Mouse (Mus musculus) C3H10T1/2 (cell line): ENCODE measurements around the gene Gaa. TPM values are rescaled to one million over a fixed set of nuclear protein-coding genes. Genes with fewer than 3 reads are reported as not detected.

ENCODE experiments used
- polyA plus RNA-seq, 2 experiments: library from polyadenylated mRNA; unstranded; fragments of >200 nt; fragmentation: generic; extraction: Trizol; gene quantifications; one replicate each; pipeline ENCODE4 v1.2.1; 2012; ENCODE audit warnings: missing spikeins in 2 of 2

Gene Gaa
- polyA plus RNA-seq, result 100 to 1,000 TPM in 1 of 2 experiments, 10 to 100 TPM in 1; 27.1 to 143 TPM

DNA sequence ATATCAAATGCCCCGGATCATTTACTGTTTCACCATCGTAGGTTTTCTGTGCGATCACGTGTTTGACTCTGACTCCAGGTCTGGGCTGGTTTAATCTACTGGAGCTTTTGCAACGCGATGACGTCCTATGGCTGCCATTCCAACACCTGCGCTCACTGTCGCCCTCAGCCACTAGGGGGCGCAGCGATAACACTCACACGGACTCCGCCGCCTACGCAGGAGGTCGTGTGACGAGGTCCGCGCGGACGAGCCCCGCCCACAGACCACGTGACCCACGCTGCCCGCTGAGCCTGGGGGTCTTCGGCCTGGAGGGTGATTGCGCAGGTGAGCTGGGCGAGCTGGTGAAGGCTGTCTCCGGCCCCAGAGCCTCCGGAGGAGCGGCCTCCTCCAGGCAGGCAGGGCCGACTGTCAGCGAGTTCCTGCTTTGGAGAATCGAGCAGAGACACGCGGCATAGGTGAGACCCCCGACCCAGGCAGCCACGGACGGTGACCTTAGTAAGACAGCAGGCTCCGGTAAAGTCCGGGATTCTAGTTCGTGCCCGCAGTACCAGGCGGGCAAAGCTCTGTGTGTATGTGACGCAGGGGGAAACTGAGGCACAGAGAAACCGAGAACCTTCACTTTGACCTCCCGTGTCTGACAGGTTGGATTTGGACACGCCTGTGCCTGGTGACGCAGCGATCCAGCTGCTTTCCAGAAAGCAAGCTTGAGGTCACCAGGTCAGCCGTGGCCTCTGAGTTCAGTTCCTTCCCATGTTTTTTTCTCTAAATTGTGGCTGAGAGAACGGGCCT is at the start of gene Gaa:
Gaa (plus strand) TSS at position 120 of the 789 bp plus-strand sequence.

DNA sequence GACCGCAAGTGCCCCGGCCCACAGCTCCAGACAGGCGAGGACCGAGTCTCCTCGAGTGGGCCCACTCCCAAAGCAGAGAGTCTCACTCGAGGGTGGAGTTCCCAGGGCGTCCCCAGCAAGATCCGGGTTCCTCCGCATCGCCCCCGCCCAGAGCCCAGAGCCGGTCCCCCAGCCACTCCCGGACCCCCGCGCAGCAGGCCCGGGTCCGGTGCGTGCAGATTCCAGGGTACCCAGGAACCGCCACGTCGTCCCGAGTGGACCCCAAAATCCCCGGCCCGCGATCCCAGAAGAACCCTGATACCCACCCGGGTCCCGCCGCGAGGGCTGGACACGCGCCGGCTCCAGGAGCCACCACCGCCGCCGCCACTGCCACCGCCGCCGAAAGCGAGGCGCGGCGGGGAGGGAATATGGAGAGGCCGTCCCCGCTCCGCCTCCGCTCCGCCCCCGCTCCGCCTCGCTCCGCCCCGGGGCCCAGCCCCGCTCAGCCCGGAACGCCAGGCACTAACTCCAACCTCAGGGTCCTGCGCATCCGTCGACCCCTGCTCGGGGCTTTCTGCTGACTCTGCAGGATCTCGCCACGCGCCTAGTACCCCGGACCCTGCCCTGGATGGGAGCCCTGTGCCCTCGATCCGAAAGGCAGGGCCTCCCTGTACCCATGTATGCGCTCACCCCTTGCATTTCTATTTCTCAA is 39.5 kb upstream of the Gaa start, which contains the start of the genes Tbc1d16 and Ccdc40:
Tbc1d16 (minus strand) TSS at position 409 of the 691 bp plus-strand sequence.
Ccdc40 (plus strand) TSS at position 482 of the 691 bp plus-strand sequence.

DNA sequence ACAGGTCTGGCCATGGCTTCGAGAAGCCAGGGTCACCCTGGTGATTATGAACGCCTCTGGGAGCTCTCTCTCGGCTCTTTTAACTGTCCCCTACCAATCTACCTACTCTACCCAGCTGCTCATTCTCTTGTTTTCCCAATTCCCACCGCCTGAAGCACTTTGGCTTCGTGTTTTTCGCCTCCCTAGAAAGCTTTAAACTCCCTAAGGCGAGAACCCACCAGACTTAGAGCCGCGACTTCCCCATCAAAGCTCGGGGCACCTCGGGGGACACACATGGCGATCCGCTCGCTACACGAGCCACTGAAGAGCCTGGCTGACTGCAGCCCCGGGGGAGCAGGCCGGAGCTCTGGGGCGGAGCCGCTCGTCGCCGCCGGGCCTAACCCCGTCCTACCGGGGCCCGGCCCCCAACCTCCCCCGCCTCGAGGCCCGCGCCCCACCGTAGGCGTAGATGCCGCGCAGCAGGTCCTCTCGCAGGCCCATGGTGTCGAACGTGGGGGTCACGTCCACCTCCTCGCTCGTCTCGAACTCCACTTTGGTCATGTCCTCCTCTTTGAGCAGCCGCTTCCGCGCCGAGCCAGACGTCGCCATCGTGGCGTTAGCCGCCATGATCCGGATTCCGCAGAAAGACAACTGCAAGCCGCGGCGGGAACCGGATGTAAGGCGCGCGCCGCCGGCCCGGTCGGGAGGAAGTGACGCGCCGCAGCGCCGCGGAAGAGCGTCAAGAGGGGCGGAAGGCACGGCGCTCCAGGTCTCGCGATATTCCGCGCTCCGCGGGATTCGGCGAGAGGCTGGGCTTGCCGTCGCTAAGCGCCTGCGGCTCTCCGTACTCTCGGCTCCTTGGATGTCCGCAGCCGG is 31.9 kb downstream of the Gaa start, which contains the start of gene Eif4a3:
Eif4a3 (minus strand) TSS at position 699 of the 855 bp plus-strand sequence.

DNA sequence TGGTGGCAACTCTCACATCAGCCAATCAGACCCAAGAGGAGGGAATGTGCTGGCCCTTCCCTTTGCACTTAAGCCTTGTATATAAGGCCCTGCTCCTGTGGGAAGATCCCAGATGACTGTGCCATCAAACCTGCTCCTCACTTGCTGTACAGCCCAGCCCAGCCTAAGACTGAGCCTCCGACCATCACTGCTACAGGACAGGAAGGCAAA is 39.9 kb downstream of the Gaa start, which contains the start of gene Card14:
Card14 (plus strand) TSS at position 111 of the 210 bp plus-strand sequence.

Other genes with a start within 250 kb of the Gaa start
- gene Cbx2, start 244.9 kb upstream of the Gaa start, polyA plus RNA-seq, result 10 to 100 TPM in 1 of 2 experiments, 1 to 10 TPM in 1; 8.1 to 13.4 TPM
- 10 to 100 TPM in 1 of 2 experiments, 1 to 10 TPM in 1; 4.6 to 18.0 TPM for gene Cbx8, start 226.9 kb upstream of the Gaa start, polyA plus RNA-seq
- gene Cbx4, start 181.7 kb upstream of the Gaa start, polyA plus RNA-seq, result 10 to 100 TPM in 1 of 2 experiments, 1 to 10 TPM in 1; 3.0 to 17.4 TPM
- 1 to 10 TPM in 1 of 2 experiments, under 1 TPM in 1; 0.36 to 3.0 TPM for gene Tbc1d16, start 39.4 kb upstream of the Gaa start, polyA plus RNA-seq
- under 1 TPM; 0.05 to 0.17 TPM for gene Ccdc40, start 39.3 kb upstream of the Gaa start, polyA plus RNA-seq
- 100 to 1,000 TPM; 278 to 525 TPM for gene Eif4a3, start 32.2 kb downstream of the Gaa start, polyA plus RNA-seq
- gene Card14, start 39.9 kb downstream of the Gaa start, polyA plus RNA-seq, result under 1 TPM; 0.02 to 0.45 TPM
- gene Sgsh, start 87.6 kb downstream of the Gaa start, polyA plus RNA-seq, result 10 to 100 TPM in 1 of 2 experiments, 1 to 10 TPM in 1; 3.1 to 12.2 TPM
- 1 to 10 TPM in 1 of 2 experiments, under 1 TPM in 1; 0.21 to 3.5 TPM for gene Slc26a11, start 87.7 kb downstream of the Gaa start, polyA plus RNA-seq
- gene Rnf213, start 125.2 kb downstream of the Gaa start, polyA plus RNA-seq, result 10 to 100 TPM in 1 of 2 experiments, 1 to 10 TPM in 1; 4.0 to 30.9 TPM
- gene Endov, start 223.5 kb downstream of the Gaa start, polyA plus RNA-seq, result 10 to 100 TPM; 28.5 to 30.4 TPM